Comparison of ENCODE assay signal across 11 mouse cellular contexts in genomic region chr1:40873760-40874455, GRCm38 (mm10).
DNase-seq lines count a peak whose midpoint lies in the region; ATAC-seq lines count a peak whose summit lies in the region.
"Had no signal": no experiment of that assay in that cellular context is flagged by ENCODE, and none has a peak within 500 bp of the region (broad histone marks: within the 10 kb centered on the region; RNA-seq: fewer than 3 reads in every experiment).

No protein-coding gene starts in this region.

- H3K4me1 ChIP-seq in heart, embryonic 10.5 days: peaks cover 7% of the 10 kb centered on the region
- peaks cover 7% of the 10 kb centered on the region; the same call in 1 of the 2 replicates for H3K4me1 ChIP-seq in lung, embryonic 15.5 days
- peaks cover 4% of the 10 kb centered on the region for H3K4me1 ChIP-seq in intestine, embryonic 14.5 days (replicated peaks; ENCODE audit: control insufficient read depth, insufficient read depth, low read length)
- no peaks in the 10 kb centered on the region for H3K4me1 ChIP-seq in stomach, embryonic 15.5 days
- H3K4me1 ChIP-seq: hindbrain, embryonic 12.5 days had no signal

- H3K4me3 ChIP-seq in heart, embryonic 10.5 days: peak overlapping the region; percentile 19; the same call in 1 of the 2 replicates
- 0 out of 2 replicates have a peak overlapping the region, but pooled peaks have one; percentile 7 for H3K4me3 ChIP-seq in lung, embryonic 15.5 days
- H3K4me3 ChIP-seq in intestine, embryonic 14.5 days (ENCODE audit: low read depth, low read length): no peak overlapping the region
- no peak overlapping the region for H3K4me3 ChIP-seq in stomach, embryonic 15.5 days (replicated peaks)
- H3K4me3 ChIP-seq: hindbrain, embryonic 12.5 days had no signal

- no peaks in the 10 kb centered on the region for H3K36me3 ChIP-seq in heart, embryonic 10.5 days
- H3K36me3 ChIP-seq in lung, embryonic 15.5 days: no peaks in the 10 kb centered on the region
- no peaks in the 10 kb centered on the region for H3K36me3 ChIP-seq in intestine, embryonic 14.5 days (ENCODE audit: control insufficient read depth, insufficient read depth, low read length)
- no peaks in the 10 kb centered on the region for H3K36me3 ChIP-seq in stomach, embryonic 15.5 days
- H3K36me3 ChIP-seq: hindbrain, embryonic 12.5 days had no signal

- H3K27me3 ChIP-seq in heart, embryonic 10.5 days (ENCODE audit: insufficient read depth, poor library complexity, severe bottlenecking): no peaks in the 10 kb centered on the region
- H3K27me3 ChIP-seq in lung, embryonic 15.5 days: 0 out of 2 replicates have a peak, but pooled peaks cover 3% of the 10 kb centered on the region
- H3K27me3 ChIP-seq in intestine, embryonic 14.5 days (replicated peaks; ENCODE audit: control insufficient read depth, insufficient read depth, low read length): no peaks in the 10 kb centered on the region
- H3K27me3 ChIP-seq in stomach, embryonic 15.5 days (replicated peaks): no peaks in the 10 kb centered on the region

- H3K9me3 ChIP-seq in heart, embryonic 10.5 days: no peaks in the 10 kb centered on the region
- no peaks in the 10 kb centered on the region for H3K9me3 ChIP-seq in lung, embryonic 15.5 days
- H3K9me3 ChIP-seq in intestine, embryonic 14.5 days (ENCODE audit: control insufficient read depth, low read length): no peaks in the 10 kb centered on the region
- H3K9me3 ChIP-seq in stomach, embryonic 15.5 days: no peaks in the 10 kb centered on the region
- H3K9me3 ChIP-seq: hindbrain, embryonic 12.5 days had no signal

- 0 out of 2 replicates have a peak, but pooled peaks have one; percentile 37 for ATAC-seq in lung, embryonic 15.5 days (ENCODE audit: borderline replicate concordance, extremely low read depth, low FRiP score, low TSS enrichment)
- ATAC-seq in intestine, embryonic 14.5 days (replicated peaks; ENCODE audit: low FRiP score, low TSS enrichment, low read depth): peak; percentile 47; the same call in 1 of the 2 replicates
- no peak for ATAC-seq in stomach, embryonic 15.5 days (ENCODE audit: insufficient read depth, low FRiP score, low read depth)

- 0 out of 2 replicates have a peak overlapping the region, but pooled peaks have one; percentile 57 for H3K27ac ChIP-seq in heart, embryonic 10.5 days
- no peak overlapping the region for H3K27ac ChIP-seq in lung, embryonic 15.5 days
- H3K27ac ChIP-seq in intestine, embryonic 14.5 days (ENCODE audit: low read depth): no peak overlapping the region
- H3K27ac ChIP-seq in stomach, embryonic 15.5 days: no peak overlapping the region
- H3K27ac ChIP-seq: hindbrain, embryonic 12.5 days; macrophage had no signal

- H3K4me2 ChIP-seq in lung, embryonic 15.5 days: peak overlapping the region; percentile 51
- peak overlapping the region; percentile 33 for H3K4me2 ChIP-seq in intestine, embryonic 14.5 days (ENCODE audit: low read length)
- H3K4me2 ChIP-seq in stomach, embryonic 15.5 days: peak overlapping the region; percentile 37
- H3K4me2 ChIP-seq: hindbrain, embryonic 12.5 days had no signal

- DNase-seq in heart, embryonic 10.5 days (ENCODE audit: low spot score): no peak
- DNase-seq in heart, adult 18-20 months: no peak
- DNase-seq in lung, postnatal 10 days: no peak
- no peak for DNase-seq in intestine, embryonic 14.5 days (ENCODE audit: low spot score)
- no peak for DNase-seq in layer of hippocampus, adult 11-12 months (ENCODE audit: low spot score)
- DNase-seq: adrenal gland, postnatal 10 days; liver had no signal

- no peak overlapping the region for H3K9ac ChIP-seq in lung, embryonic 15.5 days
- H3K9ac ChIP-seq in intestine, embryonic 14.5 days (ENCODE audit: low read length): no peak overlapping the region
- H3K9ac ChIP-seq in stomach, embryonic 15.5 days: no peak overlapping the region
- H3K9ac ChIP-seq: hindbrain, embryonic 12.5 days had no signal

- 70% methylated on average over 10 of the region's 10 CpGs for WGBS in heart, embryonic 10.5 days
- 34% methylated on average over 10 of the region's 10 CpGs for WGBS in lung, embryonic 15.5 days
- 49% methylated on average over 10 of the region's 10 CpGs for WGBS in intestine, embryonic 14.5 days
- 42% methylated on average over 10 of the region's 10 CpGs for WGBS in stomach, embryonic 15.5 days

Comparison
In these comparisons a context has a peak if more than half of its experiments do, and no peak if none do; other contexts are left out.
1. H3K4me3 ChIP-seq: peak in heart, embryonic 10.5 days (single experiment) and lung, embryonic 15.5 days (single experiment); none in intestine, embryonic 14.5 days (single experiment) and stomach, embryonic 15.5 days (single experiment).
2. Peak in every context shown above with its lines, with median percentiles within 50 percentile points of each other: H3K4me2 ChIP-seq.